Mouse (Mus musculus): ENCODE results near the gene Nav2.

The Nav2 gene

DNA sequence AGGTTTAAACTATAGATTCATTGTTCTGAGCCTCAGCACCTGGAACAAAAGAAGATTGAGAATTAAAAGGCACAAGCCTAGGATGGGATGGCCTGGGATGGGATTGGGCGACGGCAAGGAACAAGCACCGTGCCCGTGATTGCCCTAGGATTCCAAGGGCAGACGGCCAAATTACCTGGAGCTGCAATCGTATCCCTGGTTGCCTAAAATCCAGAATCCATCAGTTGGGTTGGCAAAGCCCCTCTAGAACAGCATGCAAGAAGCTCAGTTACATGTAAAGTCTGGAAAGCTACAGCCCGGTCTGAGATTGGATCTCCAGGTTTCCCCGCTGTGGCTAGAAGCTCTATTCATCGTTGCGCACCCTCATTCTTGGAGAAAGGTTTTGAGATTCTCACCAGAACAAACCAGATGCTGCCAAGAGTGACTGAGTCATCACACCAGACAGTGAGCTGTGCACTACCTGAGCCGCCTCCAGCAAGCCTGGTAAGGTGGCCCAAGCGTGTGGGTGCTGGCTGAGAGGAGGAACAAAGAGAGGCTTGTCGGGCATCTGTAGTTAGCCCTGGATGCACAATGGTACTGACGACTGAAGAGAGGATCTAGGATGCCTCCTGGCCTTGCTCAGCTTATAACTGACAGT, 531.9 kb downstream of the Nav2 start:
- DNase-seq (ENCODE audit: low read depth, low spot score), result no peak

DNA sequence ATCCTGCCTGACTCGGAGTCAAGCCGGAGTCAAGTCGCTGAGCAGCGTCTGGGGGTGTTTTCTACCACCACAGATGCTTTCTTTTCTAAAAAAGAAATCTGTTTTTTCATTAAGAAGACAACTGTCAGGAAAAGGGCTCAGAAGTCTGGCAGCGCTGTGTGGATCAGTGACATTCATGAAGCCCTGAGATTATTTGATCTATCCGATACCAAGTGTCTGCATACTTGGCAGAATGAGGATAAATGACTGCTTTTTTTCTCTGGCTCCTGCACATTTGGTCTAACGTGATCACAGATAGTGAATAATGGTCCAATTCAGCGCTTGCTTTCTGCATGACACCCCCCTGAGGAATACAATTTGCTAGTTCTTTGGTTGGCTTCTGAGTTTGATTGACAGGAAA, 533.7 kb downstream of the Nav2 start:
- no peak for DNase-seq (ENCODE audit: low read depth, low spot score)

DNA sequence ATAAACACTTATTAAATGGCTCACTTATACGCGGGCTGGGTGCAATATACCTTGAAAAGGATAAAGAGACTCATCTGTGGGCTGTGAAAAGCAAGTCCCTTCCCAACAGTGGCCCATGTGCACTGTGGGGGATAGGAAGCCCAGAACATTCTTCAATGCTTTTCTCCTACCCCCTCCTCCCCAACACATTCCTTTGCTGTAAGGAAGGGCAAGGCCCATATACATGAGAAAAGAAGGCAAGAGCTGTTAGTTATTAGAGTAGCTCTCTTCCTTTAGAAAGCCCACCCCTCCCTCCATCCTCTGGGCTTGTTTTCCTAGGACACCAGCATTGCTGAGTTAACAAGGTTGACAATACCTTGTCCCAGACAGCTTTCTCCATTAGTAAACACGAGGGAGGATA, 540.1 kb downstream of the Nav2 start:
- no peak for DNase-seq (ENCODE audit: low read depth, low spot score)

DNA sequence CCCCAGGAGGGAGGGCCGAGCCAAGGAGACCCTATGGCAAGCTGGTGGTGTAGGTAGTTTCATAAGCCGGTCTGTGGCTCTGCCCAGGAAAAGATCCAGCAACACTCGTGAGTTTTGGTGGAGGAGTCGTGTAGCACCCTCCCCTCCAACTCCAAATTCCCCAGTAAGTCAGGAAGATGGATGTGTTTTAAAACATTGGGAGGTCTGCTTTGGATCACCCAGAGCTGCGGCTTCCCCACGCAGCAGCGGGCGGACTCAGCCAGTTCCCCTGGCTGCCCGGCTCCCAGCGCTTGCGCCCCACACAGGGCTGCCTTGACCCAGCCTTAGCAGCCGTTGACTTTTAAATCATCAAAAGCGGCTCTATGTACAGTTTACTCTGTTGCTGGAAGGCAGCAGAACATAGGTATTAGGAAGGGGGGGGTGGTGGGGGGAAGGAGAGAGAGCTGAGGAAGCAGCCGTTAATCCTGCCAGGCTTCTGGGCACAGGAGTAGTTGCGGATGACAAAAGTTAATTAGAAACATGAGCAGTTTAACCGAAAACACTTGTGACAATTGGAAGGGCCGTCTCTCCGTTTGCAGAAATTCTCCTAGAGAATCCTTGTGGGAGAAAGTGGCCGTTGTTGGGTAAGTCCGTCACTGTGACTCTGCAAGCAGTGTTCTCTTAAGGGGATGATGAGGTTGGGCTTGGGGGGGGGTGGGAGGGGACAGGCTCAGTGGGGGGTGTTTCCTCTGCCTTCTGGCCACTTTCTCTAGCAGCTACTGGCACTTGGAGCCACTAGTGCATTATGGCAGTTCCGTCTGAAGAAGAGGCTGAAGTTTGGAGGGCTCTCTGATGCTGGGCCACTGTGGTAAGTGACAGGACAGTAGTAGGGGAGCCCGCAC, 542.0 kb downstream of the Nav2 start:
- no peak for DNase-seq (ENCODE audit: low read depth, low spot score)

DNA sequence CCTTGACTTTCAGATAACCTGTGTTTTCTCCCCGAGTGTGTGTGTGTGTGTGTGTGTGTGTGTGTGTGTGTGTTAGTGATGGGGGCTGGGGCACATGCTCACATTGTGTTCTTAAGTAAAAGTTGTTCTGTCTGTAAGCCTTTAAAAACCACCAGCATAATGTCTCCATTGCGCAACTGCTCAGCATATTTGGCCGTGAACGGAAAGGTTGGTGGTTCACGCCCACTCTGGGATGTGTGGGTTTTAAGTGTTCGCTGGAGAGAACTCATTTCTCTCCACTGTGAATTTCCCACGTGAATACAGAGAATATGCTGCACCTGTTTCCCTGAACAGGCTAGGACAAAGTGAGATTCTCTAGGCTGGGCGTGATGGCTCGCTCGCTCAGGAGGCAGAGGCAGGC, 542.7 kb downstream of the Nav2 start:
- no peak for DNase-seq (ENCODE audit: low read depth, low spot score)

DNA sequence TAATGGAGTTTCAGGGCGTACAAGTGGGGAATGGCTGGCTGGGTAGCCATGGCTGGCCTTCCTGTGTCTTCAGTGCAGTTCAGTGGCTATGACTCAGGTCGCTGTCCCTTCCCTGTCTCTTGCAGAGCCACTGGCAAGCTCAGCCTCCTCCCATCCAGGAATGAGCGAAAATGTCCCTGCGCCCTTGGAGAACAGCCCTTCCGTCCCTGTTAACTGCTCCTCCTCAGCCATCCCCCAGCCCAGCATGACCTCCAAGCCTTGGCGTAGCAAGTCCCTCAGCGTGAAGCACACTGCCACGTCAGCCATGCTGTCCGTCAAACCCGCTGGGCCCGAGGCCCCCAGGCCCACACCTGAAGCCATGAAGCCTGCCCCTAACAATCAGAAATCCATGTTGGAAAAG, 543.8 kb downstream of the Nav2 start:
- DNase-seq (ENCODE audit: low read depth, low spot score), result no peak

DNA sequence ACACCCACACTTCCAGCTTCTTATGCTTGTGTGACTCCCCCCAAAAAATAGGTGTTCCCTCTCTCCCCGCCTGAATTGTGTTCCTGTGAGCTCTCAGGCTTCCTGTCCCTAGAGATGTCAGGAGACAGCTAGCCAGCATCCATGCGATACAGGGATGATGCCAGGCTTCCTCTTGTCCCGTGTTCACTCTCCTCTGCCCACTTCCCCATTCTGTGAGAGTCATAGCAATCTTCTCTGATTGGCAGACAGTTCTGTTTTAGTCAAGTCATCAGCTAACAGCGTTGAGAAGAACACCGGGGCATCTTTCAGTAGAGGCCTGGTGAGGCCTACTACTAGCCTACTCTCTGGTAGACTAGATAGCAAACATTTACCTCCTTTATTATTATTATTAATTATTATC, 546.1 kb downstream of the Nav2 start:
- DNase-seq (ENCODE audit: low read depth, low spot score), result no peak

DNA sequence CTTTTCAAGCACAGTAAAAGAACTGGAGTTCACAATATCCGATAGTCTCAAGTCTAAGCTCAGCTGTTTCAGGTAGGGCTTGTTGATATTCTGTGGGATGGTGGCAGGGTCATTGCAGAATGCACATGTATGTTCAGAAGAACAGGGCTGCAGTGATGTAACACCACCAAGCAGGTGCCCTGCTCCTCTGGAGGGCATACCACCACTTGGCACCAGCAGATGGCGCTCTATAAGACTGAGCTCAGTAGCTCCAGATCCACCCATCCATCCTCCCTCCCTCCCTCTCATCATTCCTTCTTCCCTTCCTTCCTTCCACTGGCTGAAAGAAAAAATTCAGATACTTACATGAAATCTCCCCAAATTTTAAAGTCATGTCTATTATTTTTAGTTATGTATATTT, 547.6 kb downstream of the Nav2 start:
- peak; percentile 4 for DNase-seq (ENCODE audit: low read depth, low spot score)

DNA sequence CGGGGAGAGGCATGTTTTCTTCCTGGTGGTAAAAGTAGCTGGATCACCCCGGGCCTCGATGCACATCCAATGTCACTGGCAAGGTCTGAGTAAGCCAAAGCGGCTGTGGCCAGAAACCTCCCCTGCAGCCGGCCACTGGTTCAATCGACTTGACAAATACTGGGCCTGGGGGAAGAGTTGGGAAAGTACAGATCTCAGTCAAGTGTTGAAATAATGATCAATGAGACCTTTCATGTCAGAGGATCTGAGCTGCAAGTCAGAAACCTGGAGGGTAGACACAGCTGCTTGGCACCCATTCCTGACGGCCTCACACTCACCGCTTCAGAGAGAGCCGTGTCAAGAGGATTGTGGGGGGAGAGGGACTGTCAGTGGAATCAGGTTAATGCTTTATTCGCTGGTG, 548.9 kb downstream of the Nav2 start:
- no peak for DNase-seq (ENCODE audit: low read depth, low spot score)

DNA sequence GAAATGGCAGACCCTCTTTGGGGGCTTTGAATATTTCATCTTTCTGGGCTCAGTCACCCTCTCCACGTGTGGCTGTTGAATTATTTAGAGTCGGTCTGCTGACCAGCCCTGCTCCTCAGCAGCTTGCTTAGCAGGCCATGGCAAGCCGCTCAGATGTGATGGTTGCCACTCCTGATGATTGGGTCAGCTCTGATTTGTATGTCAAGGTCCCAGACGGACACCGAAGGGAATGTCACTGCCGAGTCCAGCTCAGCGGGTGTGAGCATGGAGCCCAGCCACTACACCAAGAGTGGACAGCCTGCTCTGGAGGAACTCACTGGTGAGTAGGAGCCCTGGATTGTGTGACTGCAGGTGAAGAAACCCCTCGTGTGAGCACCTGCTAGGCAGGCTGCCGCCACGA, 549.4 kb downstream of the Nav2 start:
- no peak for DNase-seq (ENCODE audit: low read depth, low spot score)

DNA sequence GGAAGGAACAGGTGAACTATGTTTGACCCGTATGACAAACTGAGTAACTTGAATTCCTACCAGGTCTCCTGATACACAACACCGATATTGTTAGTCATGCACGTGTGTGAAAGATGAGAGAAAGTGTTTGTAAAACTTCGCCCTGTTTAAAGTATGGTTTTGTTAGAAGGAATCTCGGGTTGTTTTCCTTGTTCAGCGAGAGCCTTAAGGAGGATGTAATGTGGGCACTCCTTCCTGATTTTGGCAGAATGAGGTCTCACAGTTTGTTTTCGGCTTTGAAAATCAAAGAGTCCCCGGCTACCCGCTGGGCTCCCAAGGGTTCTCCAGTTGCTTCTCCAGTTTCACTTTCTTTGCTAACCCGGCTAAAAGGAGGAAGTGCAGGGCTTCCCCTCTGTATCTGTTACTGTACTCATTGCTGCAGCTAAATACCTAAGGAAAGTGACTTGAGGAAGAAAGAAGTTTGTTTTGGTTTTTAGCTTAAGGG, 553.9 kb downstream of the Nav2 start:
- DNase-seq (ENCODE audit: low read depth, low spot score), result no peak

DNA sequence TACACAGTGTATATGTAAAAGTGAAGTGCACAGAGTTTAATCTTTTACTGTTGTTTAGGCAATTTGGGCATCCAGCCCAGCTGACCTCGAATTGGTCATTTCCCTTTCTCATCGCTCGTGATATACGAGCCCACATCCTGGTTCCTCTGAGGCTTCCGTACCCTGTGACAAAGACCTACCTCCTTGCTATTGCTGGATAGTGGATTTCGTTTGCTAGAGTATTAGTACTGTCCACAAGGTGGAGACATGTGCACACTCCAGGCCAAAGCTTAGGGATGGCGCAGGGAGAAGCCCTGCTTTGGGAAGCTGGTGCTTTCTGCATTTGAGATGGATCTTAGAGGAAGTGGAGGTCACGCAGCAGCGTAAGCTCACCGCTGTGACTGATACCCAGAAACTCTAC, 559.3 kb downstream of the Nav2 start:
- no peak for DNase-seq (ENCODE audit: low read depth, low spot score)

DNA sequence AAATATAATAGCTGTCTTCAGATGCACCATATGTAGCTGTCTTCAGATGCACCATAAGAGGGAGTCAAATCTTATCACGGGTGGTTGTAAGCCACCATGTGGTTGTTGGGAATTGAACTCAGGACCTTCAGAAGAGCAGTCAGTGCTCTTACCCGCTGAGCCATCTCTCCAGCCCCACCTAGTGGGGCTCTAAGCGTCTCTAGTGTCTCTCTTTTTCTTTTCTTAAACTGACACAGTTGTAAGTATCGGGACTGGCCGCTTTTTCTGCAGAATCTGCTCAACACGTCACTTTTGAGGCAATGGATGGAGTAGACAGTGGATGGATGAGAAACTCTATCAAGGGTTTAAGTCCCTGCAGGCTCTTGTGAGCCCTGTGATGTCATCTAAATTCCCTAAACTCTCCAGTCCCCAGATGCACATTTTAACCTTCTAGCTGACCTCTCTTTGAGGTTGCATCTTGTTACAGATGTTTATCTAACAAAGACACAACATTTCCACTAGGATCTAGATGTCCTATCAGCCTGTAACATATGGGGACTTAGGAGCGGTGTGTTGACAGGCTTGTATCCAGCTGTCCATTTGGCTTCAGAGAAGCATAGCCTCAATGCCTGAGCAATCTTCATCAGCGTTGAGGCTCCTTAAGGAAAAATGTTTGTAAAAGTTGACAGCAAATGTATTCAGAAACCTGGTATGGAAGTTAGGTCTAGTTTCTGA, 560.1 kb downstream of the Nav2 start:
- no peak for DNase-seq (ENCODE audit: low read depth, low spot score)

DNA sequence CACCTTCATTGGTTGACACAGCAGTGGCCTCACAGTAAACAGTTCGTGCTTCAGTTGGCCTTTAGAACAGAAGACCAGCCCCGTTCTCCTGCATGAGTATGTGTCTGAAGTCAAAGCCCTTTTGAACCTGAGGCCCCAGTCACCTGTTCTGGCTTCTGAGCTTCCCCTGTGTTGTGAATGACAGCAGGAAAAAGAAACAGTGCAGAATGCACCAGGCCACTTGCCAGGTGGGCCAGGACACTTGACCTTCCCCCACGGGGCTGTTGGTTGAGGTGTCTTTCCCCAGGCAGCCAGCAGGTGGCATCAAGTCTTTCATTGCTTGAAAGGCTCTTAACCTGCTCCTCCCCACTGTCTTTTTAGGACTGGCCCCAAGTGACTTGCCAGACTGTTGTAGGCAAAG, 562.8 kb downstream of the Nav2 start:
- DNase-seq (ENCODE audit: low read depth, low spot score), result no peak

DNA sequence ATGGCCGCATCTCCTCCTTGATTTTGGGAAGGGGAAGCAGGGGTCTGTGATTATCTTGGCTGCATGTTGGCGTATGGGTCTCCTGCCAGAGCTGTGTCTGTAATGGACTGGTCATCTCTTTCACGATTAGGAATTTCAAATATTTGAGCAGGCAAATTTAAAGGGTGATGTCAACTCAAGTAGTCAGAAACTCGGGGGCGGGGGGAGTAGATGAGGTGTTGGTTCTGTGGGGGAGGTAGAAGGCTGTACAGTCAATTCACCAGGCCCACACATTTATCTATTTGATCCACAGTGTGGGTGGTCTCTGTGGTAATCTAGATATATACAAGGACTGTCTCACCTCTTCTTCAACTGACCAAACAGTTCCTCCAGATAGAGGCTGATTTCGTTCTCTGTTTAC, 566.8 kb downstream of the Nav2 start:
- DNase-seq (ENCODE audit: low read depth, low spot score), result no peak

DNA sequence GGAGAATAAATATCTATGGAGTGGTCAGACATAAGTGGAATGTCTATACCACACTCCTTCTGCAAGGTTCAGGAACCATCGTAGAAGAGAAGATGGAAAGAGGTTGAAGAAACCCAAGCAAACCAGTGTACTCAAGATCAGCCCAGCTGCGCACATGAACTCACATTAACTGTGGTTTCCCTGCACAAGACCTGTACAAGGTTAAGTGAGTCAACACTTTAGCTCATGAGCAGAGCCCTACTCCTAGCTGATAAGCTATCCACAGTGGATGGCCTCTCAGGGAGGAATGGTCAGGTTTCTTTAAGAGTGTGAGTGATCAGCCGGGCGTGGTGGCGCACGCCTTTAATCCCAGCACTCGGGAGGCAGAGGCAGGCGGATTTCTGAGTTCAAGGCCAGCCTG, 567.6 kb downstream of the Nav2 start:
- DNase-seq (ENCODE audit: low read depth, low spot score), result no peak

DNA sequence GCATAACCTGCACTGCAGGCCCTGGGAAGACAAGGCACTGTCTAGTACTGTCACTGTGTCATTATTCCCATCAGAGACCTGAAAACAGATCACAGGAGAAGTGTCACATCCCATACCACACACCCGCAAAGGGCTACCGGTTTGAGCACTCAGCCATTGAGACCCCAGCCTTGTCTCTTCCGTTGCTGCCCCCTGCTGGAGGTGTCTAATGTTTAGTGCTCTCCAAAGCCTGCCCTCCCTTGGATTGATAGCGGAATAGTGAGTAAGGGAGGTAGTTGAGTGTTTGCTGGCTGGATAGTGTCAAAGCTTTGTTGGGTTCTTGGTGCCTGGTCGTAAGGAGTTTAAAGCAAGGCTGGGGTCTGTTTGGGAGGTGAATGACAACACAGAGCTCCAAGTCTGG, 568.1 kb downstream of the Nav2 start:
- DNase-seq (ENCODE audit: low read depth, low spot score), result no peak

DNA sequence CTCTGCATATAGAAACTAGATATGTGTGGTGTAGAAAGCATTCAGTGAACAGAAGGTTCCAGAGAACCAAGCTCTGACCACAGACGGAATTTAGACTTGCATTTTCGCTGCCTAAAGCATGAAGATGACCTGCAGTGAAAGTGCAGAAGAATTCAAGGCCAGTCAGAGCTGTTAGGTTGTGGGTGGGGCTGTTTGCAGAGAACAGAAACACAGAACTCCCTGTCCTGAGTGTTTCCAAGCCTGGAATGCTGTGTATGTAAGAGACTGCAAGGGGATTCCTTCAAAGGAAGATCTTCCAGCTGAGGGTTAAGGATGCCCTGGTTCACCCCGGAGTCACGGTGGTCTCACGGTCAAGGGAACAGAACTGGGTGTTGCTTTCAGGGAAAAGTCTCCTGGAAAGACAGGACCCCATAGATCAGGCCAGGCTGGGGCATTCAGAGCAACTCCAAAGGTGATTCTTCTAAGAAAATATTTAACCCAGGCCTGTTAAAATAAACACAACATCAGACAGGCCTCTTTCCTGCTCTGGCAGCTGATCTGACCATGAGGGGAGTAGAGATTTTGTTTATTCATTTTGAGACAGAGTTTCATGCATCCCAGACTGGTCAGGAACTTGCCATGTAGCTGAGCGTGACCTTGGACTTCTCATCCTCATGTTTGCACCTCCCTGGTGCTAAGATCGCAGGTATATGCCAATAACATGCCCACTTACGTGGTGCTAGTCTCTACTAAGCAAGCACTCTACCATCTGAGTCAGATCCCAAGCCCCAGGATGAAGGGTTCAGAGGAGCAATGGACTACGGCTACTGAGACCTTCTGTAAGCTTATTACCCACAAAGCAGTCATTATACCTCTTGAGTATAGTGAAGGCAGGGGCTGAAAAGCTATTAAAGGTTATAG, 568.8 kb downstream of the Nav2 start:
- DNase-seq (ENCODE audit: low read depth, low spot score), result no peak

DNA sequence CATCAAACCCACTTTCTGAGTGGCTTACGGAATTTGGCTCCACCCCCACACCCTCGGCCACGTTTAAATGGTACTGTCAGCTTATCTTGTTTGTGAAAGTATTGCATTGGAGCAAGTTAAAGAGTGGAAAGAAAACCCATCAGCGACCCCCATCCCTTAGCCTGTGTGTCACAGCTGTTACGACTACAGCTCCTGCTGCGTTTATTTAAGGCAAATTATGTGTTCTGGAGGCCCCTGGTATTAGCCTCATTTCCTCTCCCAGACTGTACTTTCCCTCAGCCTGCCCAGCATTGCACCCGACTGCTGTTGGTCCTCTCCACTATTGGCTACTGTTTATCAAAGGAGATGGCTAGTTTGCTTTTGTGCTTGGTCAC, 569.4 kb downstream of the Nav2 start:
- DNase-seq (ENCODE audit: low read depth, low spot score), result no peak

DNA sequence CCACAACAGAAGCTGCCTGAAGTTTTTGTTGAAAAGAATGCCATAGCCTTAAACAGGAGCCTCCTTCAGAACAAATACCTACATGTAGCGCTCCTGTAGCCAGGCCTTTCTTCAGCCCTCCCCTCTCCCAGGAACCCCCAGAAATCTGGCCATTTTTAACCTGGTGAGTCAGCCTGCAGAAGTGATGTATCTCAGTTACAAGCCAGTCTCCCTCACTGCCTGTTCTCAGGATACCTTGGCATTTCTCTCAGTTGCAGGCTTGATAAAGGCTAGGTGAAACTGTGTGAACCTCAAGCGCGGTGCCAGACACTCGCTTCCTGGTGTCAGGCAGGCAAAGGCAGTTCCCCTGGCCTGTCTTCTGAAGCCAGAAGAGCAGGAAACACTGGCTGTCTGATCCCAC, 570.4 kb downstream of the Nav2 start:
- DNase-seq (ENCODE audit: low read depth, low spot score), result no peak

DNA sequence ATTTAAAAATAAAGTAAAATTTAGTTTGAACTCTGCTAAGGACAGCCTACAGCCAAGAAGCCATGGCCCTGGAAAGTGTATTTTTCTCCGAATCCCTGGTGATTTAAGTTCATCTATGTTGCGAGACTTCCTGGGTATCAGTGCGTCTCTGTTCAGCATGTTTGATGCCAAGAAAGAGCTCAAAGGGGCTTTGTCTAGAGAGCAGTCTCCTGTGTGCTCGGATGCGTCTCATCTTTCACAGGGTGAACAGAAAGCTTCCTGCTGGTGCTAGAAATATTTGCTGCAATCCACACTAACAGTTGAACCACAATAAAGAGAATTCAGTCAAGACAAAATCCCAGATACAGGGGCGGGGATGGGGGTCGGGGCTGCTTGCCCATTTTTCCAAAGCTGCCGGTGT, 572.4 kb downstream of the Nav2 start:
- DNase-seq (ENCODE audit: low read depth, low spot score), result no peak
